Mouse (Mus musculus) limb, embryonic 15.5 days (tissue): ENCODE measurements at regions not wholly inside any gene's neighbourhood (a gene's known extent, or its start where the extent isn't known, plus 50 kb on each side); places are given as distances from the start of the nearest gene placed in this dataset.

Experiments used
- ATAC-seq: fragments of 200-750 bp; cut with Nextera tagmentation; 2 replicates; pipeline ENCODE4 v1.8.0; 2017; ENCODE audit warnings: low read depth, moderate TSS enrichment; ENCODE audit not compliant: insufficient number of reproducible peaks, low FRiP score, low TSS enrichment
- H3K27ac ChIP-seq: fragments of 300-500 bp; sonication (generic); 2 replicates; pipeline ENCODE4 v1.5.1; 2015; ENCODE audit warnings: moderate library complexity, mild to moderate bottlenecking, inconsistent platforms
- H3K27me3 ChIP-seq: fragments of 300-500 bp; sonication (generic); 2 replicates; pipeline ENCODE4 v1.6.1; 2015; ENCODE audit warnings: inconsistent platforms
- H3K36me3 ChIP-seq: fragments of 300-500 bp; sonication (generic); 2 replicates; pipeline ENCODE4 v1.6.1; 2015; ENCODE audit warnings: inconsistent platforms
- H3K4me1 ChIP-seq: fragments of 300-500 bp; sonication (generic); 2 replicates; pipeline ENCODE4 v1.6.1; 2015; ENCODE audit warnings: inconsistent platforms
- H3K4me2 ChIP-seq: fragments of 300-500 bp; sonication (generic); 2 replicates; pipeline ENCODE4 v1.6.1; 2015; ENCODE audit warnings: mild to moderate bottlenecking, inconsistent platforms
- H3K4me3 ChIP-seq: fragments of 300-500 bp; sonication (generic); 2 replicates; pipeline ENCODE4 v1.5.1; 2015; ENCODE audit warnings: mild to moderate bottlenecking, inconsistent platforms
- H3K9ac ChIP-seq: fragments of 300-500 bp; sonication (generic); 2 replicates; pipeline ENCODE4 v1.6.1; 2015; ENCODE audit warnings: inconsistent platforms
- H3K9me3 ChIP-seq: fragments of 300-500 bp; sonication (generic); 2 replicates; pipeline ENCODE4 v1.6.1; 2016; ENCODE audit warnings: inconsistent platforms
- WGBS: fragments of 180-500 bp; shearing (Covaris S2); methylation state at CpG from one replicate; pipeline ENCODE4 v1.1.7; 2015; 5-methylcytosine and 5-hydroxymethylcytosine counted together

DNA sequence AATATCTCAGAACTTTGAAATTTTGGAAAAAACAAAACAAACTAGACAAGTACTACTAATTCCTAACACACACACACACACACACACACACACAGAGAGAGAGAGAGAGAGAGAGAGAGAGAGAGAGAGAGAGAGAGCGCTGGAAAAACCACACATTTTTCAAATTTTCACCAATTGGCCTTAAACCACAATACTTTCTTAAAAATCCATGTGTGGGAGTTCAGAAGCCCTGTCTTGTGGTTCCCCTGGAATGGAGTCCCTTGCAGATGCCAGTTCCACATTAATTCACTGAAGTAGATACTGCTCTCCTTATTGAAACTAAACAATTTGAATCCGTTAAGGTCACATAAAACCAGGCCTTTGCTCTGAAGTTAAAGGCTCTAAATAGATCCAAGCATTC is 146.0 kb upstream of the Satb1 start:
- Histone ChIP-seq H3K27ac (no peak overlapping the region), H3K4me1 (no peaks in the 10 kb centered on the region), H3K4me2 (no peak overlapping the region), H3K4me3 (no peak overlapping the region), H3K9ac (no peak overlapping the region), H3K9me3 (no peaks in the 10 kb centered on the region), H3K36me3 (no peaks in the 10 kb centered on the region), H3K27me3 (no peaks in the 10 kb centered on the region)
- 72% methylated on average over 2 of the region's 2 CpGs for WGBS
- ATAC-seq: no peak

DNA sequence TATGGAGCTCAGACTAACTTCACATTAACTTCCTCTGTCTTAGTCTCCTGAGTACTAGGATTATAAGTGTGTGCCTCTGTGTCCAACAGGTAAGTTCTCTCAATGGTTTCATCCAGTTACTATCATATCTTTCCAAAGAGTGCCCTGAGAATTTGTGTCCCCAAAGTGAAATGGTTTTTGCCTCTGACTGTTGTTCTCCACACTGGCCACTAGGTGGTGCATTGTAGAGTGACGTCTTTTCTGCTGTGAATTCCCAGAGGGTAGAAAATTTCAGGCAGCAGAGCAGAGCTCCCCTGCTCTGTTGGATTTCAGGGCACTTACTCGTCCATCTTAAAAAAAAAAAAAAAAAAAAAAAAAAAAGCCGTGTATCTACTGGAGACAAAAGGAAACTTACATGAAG is 138.4 kb upstream of the Satb1 start:
- ATAC-seq: no peak
- 41% methylated on average over 3 of the region's 3 CpGs for WGBS
- no peak overlapping the region for H3K27ac ChIP-seq
- H3K27me3 ChIP-seq: no peaks in the 10 kb centered on the region
- H3K9me3 ChIP-seq: no peaks in the 10 kb centered on the region
- H3K4me3 ChIP-seq: no peak overlapping the region
- no peaks in the 10 kb centered on the region for H3K4me1 ChIP-seq
- no peak overlapping the region for H3K9ac ChIP-seq
- H3K36me3 ChIP-seq: no peaks in the 10 kb centered on the region
- no peak overlapping the region for H3K4me2 ChIP-seq

- H3K9ac ChIP-seq: no peak overlapping the region
- no peak overlapping the region for H3K27ac ChIP-seq
- WGBS: 78% methylated on average over 11 of the region's 11 CpGs
- no peaks in the 10 kb centered on the region for H3K4me1 ChIP-seq
- H3K36me3 ChIP-seq: no peaks in the 10 kb centered on the region
- no peak overlapping the region for H3K4me2 ChIP-seq
- no peaks in the 10 kb centered on the region for H3K27me3 ChIP-seq
- ATAC-seq: no peak
- no peak overlapping the region for H3K4me3 ChIP-seq
- H3K9me3 ChIP-seq: no peaks in the 10 kb centered on the region
Observed at GRCm38 (mm10) chr17:51966573-51967284, 133.6 kb upstream of the Satb1 start.

DNA sequence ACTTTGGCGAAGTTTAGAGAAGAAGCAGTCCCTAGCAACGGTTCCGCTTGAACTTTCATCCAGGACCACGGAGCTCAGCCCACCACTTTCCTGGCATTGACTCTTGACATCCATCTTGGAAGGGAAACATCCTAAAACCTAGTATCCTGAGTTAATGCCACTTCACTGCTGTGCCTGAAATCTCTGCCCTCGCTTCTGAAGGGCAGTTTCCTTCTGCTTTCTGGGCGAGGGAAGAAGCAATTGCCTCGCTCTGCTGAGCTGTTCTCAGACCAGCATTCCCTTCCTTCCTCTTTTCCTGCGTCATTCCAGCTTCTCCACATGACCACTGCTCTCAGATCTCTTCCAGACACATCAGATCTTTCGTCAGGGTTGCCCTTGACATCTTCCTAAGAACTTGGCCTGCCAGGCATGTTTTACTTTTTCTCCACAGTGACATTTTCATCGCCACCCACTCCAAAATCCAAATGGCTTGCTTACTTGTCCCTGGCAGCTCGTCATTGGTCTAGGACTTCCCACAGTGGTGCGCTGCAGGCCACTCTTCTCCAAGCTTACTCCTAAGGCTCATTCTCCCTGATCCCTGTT is 129.5 kb upstream of the Satb1 start:
- no peaks in the 10 kb centered on the region for H3K4me1 ChIP-seq
- WGBS: 76% methylated on average over 12 of the region's 12 CpGs
- no peak overlapping the region for H3K4me3 ChIP-seq
- no peak overlapping the region for H3K9ac ChIP-seq
- no peaks in the 10 kb centered on the region for H3K27me3 ChIP-seq
- no peak for ATAC-seq
- no peaks in the 10 kb centered on the region for H3K36me3 ChIP-seq
- no peak overlapping the region for H3K4me2 ChIP-seq
- H3K27ac ChIP-seq: no peak overlapping the region
- H3K9me3 ChIP-seq: no peaks in the 10 kb centered on the region

- Histone ChIP-seq H3K27ac (no peak overlapping the region), H3K36me3 (no peaks in the 10 kb centered on the region), H3K4me1 (no peaks in the 10 kb centered on the region), H3K9me3 (no peaks in the 10 kb centered on the region), H3K4me3 (no peak overlapping the region), H3K9ac (no peak overlapping the region), H3K4me2 (no peak overlapping the region), H3K27me3 (no peaks in the 10 kb centered on the region)
- no peak for ATAC-seq
- WGBS: 82% methylated on average over 4 of the region's 4 CpGs
Observed at GRCm38 (mm10) chr17:51961337-51961736, 128.2 kb upstream of the Satb1 start.

DNA sequence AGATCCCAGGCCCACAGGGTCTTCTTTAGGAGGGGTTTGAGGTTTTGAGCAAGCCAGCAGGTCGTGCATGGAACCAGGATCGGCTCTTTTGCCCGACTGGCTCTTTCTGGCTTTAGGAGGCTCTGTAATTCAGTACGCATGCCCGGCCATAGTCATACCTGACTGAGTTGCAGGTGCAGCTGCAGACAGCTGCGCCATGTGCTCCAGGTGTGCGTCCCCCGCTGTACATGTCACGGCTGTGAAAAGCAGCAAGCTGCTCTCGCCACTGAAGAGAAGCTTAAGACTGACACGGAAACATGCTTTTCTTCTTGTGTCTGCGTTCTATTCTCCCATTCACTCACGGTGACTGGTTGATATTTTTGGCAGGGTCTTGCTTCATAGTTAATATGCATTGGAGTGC is 123.2 kb upstream of the Satb1 start:
- Histone ChIP-seq H3K27me3 (no peaks in the 10 kb centered on the region), H3K4me3 (no peak overlapping the region), H3K4me1 (no peaks in the 10 kb centered on the region), H3K4me2 (no peak overlapping the region), H3K9me3 (no peaks in the 10 kb centered on the region), H3K36me3 (no peaks in the 10 kb centered on the region), H3K9ac (no peak overlapping the region), H3K27ac (no peak overlapping the region)
- 77% methylated on average over 13 of the region's 13 CpGs for WGBS
- ATAC-seq: no peak

- Histone ChIP-seq H3K36me3 (no peaks in the 10 kb centered on the region), H3K4me1 (no peaks in the 10 kb centered on the region), H3K4me3 (no peak overlapping the region), H3K27me3 (no peaks in the 10 kb centered on the region), H3K9ac (no peak overlapping the region), H3K27ac (no peak overlapping the region), H3K9me3 (no peaks in the 10 kb centered on the region), H3K4me2 (no peak overlapping the region)
- 85% methylated on average over 5 of the region's 5 CpGs for WGBS
- no peak for ATAC-seq
Observed at GRCm38 (mm10) chr17:51937707-51938106, 104.6 kb upstream of the Satb1 start.

GRCm38 (mm10) chr17:51936071-51936470 is 103.0 kb upstream of the Satb1 start:
- Histone ChIP-seq H3K36me3 (no peaks in the 10 kb centered on the region), H3K4me2 (no peak overlapping the region), H3K27ac (no peak overlapping the region), H3K4me1 (no peaks in the 10 kb centered on the region), H3K4me3 (no peak overlapping the region), H3K9ac (no peak overlapping the region), H3K9me3 (no peaks in the 10 kb centered on the region), H3K27me3 (no peaks in the 10 kb centered on the region)
- ATAC-seq: no peak
- 79% methylated on average over 5 of the region's 5 CpGs for WGBS

GRCm38 (mm10) chr17:51926392-51926791 is 93.3 kb upstream of the Satb1 start:
- no peaks in the 10 kb centered on the region for H3K36me3 ChIP-seq
- WGBS: 71% methylated on average over 3 of the region's 3 CpGs
- H3K9me3 ChIP-seq: no peaks in the 10 kb centered on the region
- H3K27me3 ChIP-seq: no peaks in the 10 kb centered on the region
- no peak overlapping the region for H3K4me2 ChIP-seq
- ATAC-seq: no peak
- no peaks in the 10 kb centered on the region for H3K4me1 ChIP-seq
- no peak overlapping the region for H3K4me3 ChIP-seq
- H3K9ac ChIP-seq: no peak overlapping the region
- H3K27ac ChIP-seq: no peak overlapping the region

DNA sequence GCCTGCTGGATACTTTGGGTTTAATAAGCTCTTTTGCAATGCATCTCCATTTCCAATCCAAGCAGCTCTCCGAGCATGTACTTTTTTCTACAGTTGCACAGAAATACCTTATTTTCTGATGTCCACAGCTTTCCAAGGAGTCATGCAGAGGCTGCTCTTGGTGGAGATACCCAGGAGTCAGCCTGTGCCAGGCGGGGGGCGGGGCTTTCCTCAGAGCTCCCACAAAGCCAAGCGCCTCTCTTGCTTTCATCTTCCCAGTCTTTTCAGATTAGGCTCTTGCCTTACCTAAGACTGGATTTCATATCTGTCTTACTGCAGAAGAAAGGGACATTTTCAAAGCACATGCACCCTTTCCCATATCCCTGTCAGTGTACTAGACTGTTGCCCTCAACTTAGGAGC is 73.9 kb upstream of the Satb1 start:
- H3K27me3 ChIP-seq: no peaks in the 10 kb centered on the region
- no peaks in the 10 kb centered on the region for H3K36me3 ChIP-seq
- H3K27ac ChIP-seq: no peak overlapping the region
- ATAC-seq: no peak
- whole genome bisulfite sequencing: 72% methylated on average over 4 of the region's 4 CpGs
- H3K4me1 ChIP-seq: no peaks in the 10 kb centered on the region
- H3K9me3 ChIP-seq: no peaks in the 10 kb centered on the region
- H3K9ac ChIP-seq: no peak overlapping the region
- no peak overlapping the region for H3K4me3 ChIP-seq
- no peak overlapping the region for H3K4me2 ChIP-seq

- no peak overlapping the region for H3K9ac ChIP-seq
- no peaks in the 10 kb centered on the region for H3K9me3 ChIP-seq
- no peaks in the 10 kb centered on the region for H3K36me3 ChIP-seq
- no peak overlapping the region for H3K4me3 ChIP-seq
- no peak overlapping the region for H3K27ac ChIP-seq
- no peaks in the 10 kb centered on the region for H3K4me1 ChIP-seq
- no peak for ATAC-seq
- H3K4me2 ChIP-seq: no peak overlapping the region
- WGBS: 81% methylated on average over 4 of the region's 4 CpGs
- no peaks in the 10 kb centered on the region for H3K27me3 ChIP-seq
Observed at GRCm38 (mm10) chr17:51906418-51906817, 73.3 kb upstream of the Satb1 start.

GRCm38 (mm10) chr17:51903885-51904284 is 70.8 kb upstream of the Satb1 start:
- H3K4me3 ChIP-seq: no peak overlapping the region
- no peaks in the 10 kb centered on the region for H3K36me3 ChIP-seq
- no peak overlapping the region for H3K4me2 ChIP-seq
- ATAC-seq: no peak
- H3K27me3 ChIP-seq: no peaks in the 10 kb centered on the region
- 73% methylated on average over 3 of the region's 3 CpGs for WGBS
- no peak overlapping the region for H3K9ac ChIP-seq
- no peak overlapping the region for H3K27ac ChIP-seq
- no peaks in the 10 kb centered on the region for H3K9me3 ChIP-seq
- H3K4me1 ChIP-seq: no peaks in the 10 kb centered on the region

GRCm38 (mm10) chr17:51899376-51899775 is 66.3 kb upstream of the Satb1 start:
- ATAC-seq: no peak
- no peaks in the 10 kb centered on the region for H3K36me3 ChIP-seq
- 68% methylated on average over 2 of the region's 2 CpGs for WGBS
- H3K9ac ChIP-seq: no peak overlapping the region
- H3K9me3 ChIP-seq: no peaks in the 10 kb centered on the region
- no peak overlapping the region for H3K27ac ChIP-seq
- H3K4me2 ChIP-seq: no peak overlapping the region
- no peaks in the 10 kb centered on the region for H3K27me3 ChIP-seq
- no peak overlapping the region for H3K4me3 ChIP-seq
- H3K4me1 ChIP-seq: no peaks in the 10 kb centered on the region
